Mouse (Mus musculus) A20 (cell line): ENCODE data around the gene Trim44.

Source experiments
- DNase-seq: peaks from one replicate; pipeline ENCODE4 v3.0.0-alpha.2; 2011; ENCODE audit warnings: low read depth, low spot score

Trim44 gene

GRCm38 (mm10) chr2:102365983-102366545 is 41.6 kb downstream of the Trim44 start:
- DNase-seq = no peak

GRCm38 (mm10) chr2:102364565-102365200 is 42.9 kb downstream of the Trim44 start:
- DNase-seq = no peak

- no peak for DNase-seq
Observed at GRCm38 (mm10) chr2:102362896-102363530, 44.6 kb downstream of the Trim44 start.

GRCm38 (mm10) chr2:102362266-102362665 is 45.4 kb downstream of the Trim44 start:
- no peak for DNase-seq

GRCm38 (mm10) chr2:102356879-102357695 is 50.5 kb downstream of the Trim44 start:
- DNase-seq = no peak

GRCm38 (mm10) chr2:102354076-102354475 is 53.6 kb downstream of the Trim44 start:
- no peak for DNase-seq

GRCm38 (mm10) chr2:102341429-102341828 is 66.2 kb downstream of the Trim44 start:
- peak; percentile 72 for DNase-seq

- DNase-seq = no peak
Observed at GRCm38 (mm10) chr2:102336816-102337215, 70.8 kb downstream of the Trim44 start.

- DNase-seq = no peak
Observed at GRCm38 (mm10) chr2:102331932-102332331, 75.7 kb downstream of the Trim44 start.

- DNase-seq = no peak
Observed at GRCm38 (mm10) chr2:102331092-102331491, 76.5 kb downstream of the Trim44 start.

GRCm38 (mm10) chr2:102325921-102326320 is 81.7 kb downstream of the Trim44 start:
- DNase-seq = no peak

GRCm38 (mm10) chr2:102324336-102324735 is 83.3 kb downstream of the Trim44 start:
- no peak for DNase-seq

- no peak for DNase-seq
Observed at GRCm38 (mm10) chr2:102316540-102316939, 91.1 kb downstream of the Trim44 start.

GRCm38 (mm10) chr2:102315153-102315552 is 92.5 kb downstream of the Trim44 start:
- no peak for DNase-seq

GRCm38 (mm10) chr2:102314610-102315009 is 93.0 kb downstream of the Trim44 start:
- DNase-seq = no peak

- DNase-seq = no peak
Observed at GRCm38 (mm10) chr2:102314068-102314467, 93.6 kb downstream of the Trim44 start.

- DNase-seq = no peak
Observed at GRCm38 (mm10) chr2:102312903-102313302, 94.7 kb downstream of the Trim44 start.

- no peak for DNase-seq
Observed at GRCm38 (mm10) chr2:102303274-102303673, 104.4 kb downstream of the Trim44 start.

- no peak for DNase-seq
Observed at GRCm38 (mm10) chr2:102302532-102302931, 105.1 kb downstream of the Trim44 start.

GRCm38 (mm10) chr2:102294827-102295270 is 112.8 kb downstream of the Trim44 start:
- DNase-seq = peak; percentile 29

- peak; percentile 33 for DNase-seq
Observed at GRCm38 (mm10) chr2:102293181-102293580, 114.4 kb downstream of the Trim44 start.

- no peak for DNase-seq
Observed at GRCm38 (mm10) chr2:102292051-102292450, 115.6 kb downstream of the Trim44 start.
